In the genomic region with DNA sequence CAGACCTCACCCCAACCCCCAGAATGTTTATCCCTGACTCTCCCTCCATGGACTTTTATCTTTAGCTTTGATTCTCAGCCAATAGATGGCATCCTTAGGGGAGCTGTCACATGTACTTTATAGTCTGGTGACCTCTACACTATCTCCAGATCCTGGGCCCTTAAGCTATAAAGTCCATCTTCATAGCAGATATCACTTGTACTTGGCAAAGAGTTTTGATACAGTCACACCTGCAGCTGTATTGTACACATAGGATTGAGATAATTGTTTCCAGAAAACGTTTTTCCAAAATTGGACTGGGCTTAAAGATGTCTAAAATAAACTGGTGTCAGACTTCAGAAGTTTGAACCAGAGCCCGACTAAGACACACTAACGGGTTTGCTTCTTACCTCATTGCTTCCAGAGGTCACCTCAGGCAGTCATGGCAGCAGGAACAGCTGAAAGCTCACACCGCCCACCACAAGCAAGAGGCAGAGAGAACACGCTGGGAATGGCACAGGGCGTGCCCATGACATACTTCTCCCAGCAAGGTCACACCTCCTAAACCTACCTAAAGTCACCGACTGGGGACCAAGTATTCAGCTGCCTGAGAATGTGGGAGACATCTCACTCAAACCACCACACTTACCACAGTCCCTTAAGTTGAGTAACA, we compare ENCODE assay signal across 17 mouse cellular contexts.
"Had no signal": no experiment of that assay in that cellular context is flagged by ENCODE, and none has a peak within 500 bp of the region (broad histone marks: within the 10 kb centered on the region; RNA-seq: fewer than 3 reads in every experiment).

No protein-coding gene starts in this region.

- H3K4me3 ChIP-seq: limb, embryonic 10.5 days; limb, embryonic 13.5 days; liver, embryonic 12.5 days; liver, embryonic 15.5 days; lung, embryonic 15.5 days; midbrain, embryonic 10.5 days; midbrain, embryonic 13.5 days; stomach, embryonic 15.5 days had no signal

- DNase-seq: kidney, postnatal 14 days; kidney, postnatal 4 days; liver; lung, adult 18-20 months; lung, postnatal 10 days; lung, postnatal 36 days; spleen, adult 18-20 months; thymus, adult 18-20 months; thymus, postnatal 36 days had no signal

- H3K4me2 ChIP-seq: limb, embryonic 13.5 days; liver, embryonic 12.5 days; liver, embryonic 15.5 days; lung, embryonic 15.5 days; midbrain, embryonic 13.5 days; stomach, embryonic 15.5 days had no signal

- H3K27me3 ChIP-seq: limb, embryonic 13.5 days; liver, embryonic 12.5 days; liver, embryonic 15.5 days; lung, embryonic 15.5 days; midbrain, embryonic 13.5 days; stomach, embryonic 15.5 days had no signal

- H3K27ac ChIP-seq: limb, embryonic 10.5 days; limb, embryonic 13.5 days; liver, embryonic 12.5 days; liver, embryonic 15.5 days; lung, embryonic 15.5 days; midbrain, embryonic 10.5 days; midbrain, embryonic 13.5 days; stomach, embryonic 15.5 days had no signal

- H3K4me1 ChIP-seq: limb, embryonic 10.5 days; limb, embryonic 13.5 days; liver, embryonic 15.5 days; lung, embryonic 15.5 days; midbrain, embryonic 10.5 days; midbrain, embryonic 13.5 days; stomach, embryonic 15.5 days had no signal

- ATAC-seq: liver, embryonic 12.5 days; midbrain, embryonic 13.5 days had no signal

- H3K9ac ChIP-seq: limb, embryonic 13.5 days; liver, embryonic 12.5 days; liver, embryonic 15.5 days; lung, embryonic 15.5 days; midbrain, embryonic 13.5 days; stomach, embryonic 15.5 days had no signal

- H3K9me3 ChIP-seq: limb, embryonic 10.5 days; limb, embryonic 13.5 days; liver, embryonic 12.5 days; liver, embryonic 15.5 days; lung, embryonic 15.5 days; midbrain, embryonic 10.5 days; midbrain, embryonic 13.5 days; stomach, embryonic 15.5 days had no signal

- H3K36me3 ChIP-seq: limb, embryonic 10.5 days; limb, embryonic 13.5 days; liver, embryonic 12.5 days; liver, embryonic 15.5 days; lung, embryonic 15.5 days; midbrain, embryonic 10.5 days; midbrain, embryonic 13.5 days; stomach, embryonic 15.5 days had no signal
